Mouse (Mus musculus) neural tube, embryonic 11.5 days (tissue): ENCODE data around the gene Hoxa6. TPM values are rescaled to one million over a fixed set of nuclear protein-coding genes. Genes with fewer than 3 reads are reported as not detected.
A peak's percentile ranks its signal among the peaks of the same experiment; 100 is the strongest.

Source experiments
- ATAC-seq: fragments of 200-750 bp; cut with Nextera tagmentation; 2 replicates; pipeline ENCODE4 v1.8.0; 2017; ENCODE audit warnings: moderate number of reproducible peaks, mild to moderate bottlenecking, moderate TSS enrichment, moderate library complexity; ENCODE audit not compliant: insufficient read depth, low FRiP score, low TSS enrichment
- DNase-seq: peaks from one replicate; pipeline ENCODE4 v3.0.0-alpha.2; 2015; ENCODE audit warnings: low spot score
- H3K27ac ChIP-seq: fragments of 300-500 bp; sonication (generic); 2 replicates; pipeline ENCODE4 v1.5.1; 2014; ENCODE audit warnings: low read depth, mild to moderate bottlenecking, low read length
- H3K27me3 ChIP-seq: fragments of 300-500 bp; sonication (generic); 2 replicates; pipeline ENCODE4 v1.6.1; 2014; ENCODE audit warnings: mild to moderate bottlenecking, low read length, mixed read lengths; ENCODE audit not compliant: control insufficient read depth, insufficient read depth
- H3K36me3 ChIP-seq: fragments of 300-500 bp; sonication (generic); 2 replicates; pipeline ENCODE4 v1.6.1; 2014; ENCODE audit warnings: mild to moderate bottlenecking, low read length, moderate library complexity, mixed read lengths; ENCODE audit not compliant: control insufficient read depth, insufficient read depth
- H3K4me1 ChIP-seq: fragments of 300-500 bp; sonication (generic); 2 replicates; pipeline ENCODE4 v1.6.1; 2014; ENCODE audit warnings: low read length, mixed read lengths; ENCODE audit not compliant: control insufficient read depth, insufficient read depth
- H3K4me2 ChIP-seq: fragments of 300-500 bp; sonication (generic); 2 replicates; pipeline ENCODE4 v1.6.1; 2014; ENCODE audit warnings: low read depth, mild to moderate bottlenecking, moderate library complexity
- H3K4me3 ChIP-seq: fragments of 300-500 bp; sonication (generic); 2 replicates; pipeline ENCODE4 v1.5.1; 2014; ENCODE audit warnings: low read depth, low read length
- H3K9ac ChIP-seq: fragments of 300-500 bp; sonication (generic); 2 replicates; pipeline ENCODE4 v1.6.1; 2014; ENCODE audit warnings: mild to moderate bottlenecking, low read length
- H3K9me3 ChIP-seq: fragments of 300-500 bp; sonication (generic); 2 replicates; pipeline ENCODE4 v1.6.1; 2016; ENCODE audit warnings: low read length; ENCODE audit not compliant: control insufficient read depth
- WGBS: fragments of 180-500 bp; shearing (Covaris S2); extraction: QIAGEN DNeasy Blood & Tissue Kit; methylation state at CpG from one replicate; pipeline ENCODE4 v1.1.7; 2014; 5-methylcytosine and 5-hydroxymethylcytosine counted together
- polyA plus RNA-seq: library from polyadenylated mRNA; unstranded; fragments of >200 nt; fragmentation: Nextera tagmentation; extraction: Ambion mirVana; gene quantifications from 2 replicates; pipeline ENCODE4 v1.2.1, GENCODE M21; 2014

Gene Hoxa6
- polyA plus RNA-seq, 1 experiment from 2014 or later = 16.0 TPM

GRCm38 (mm10) chr6:52208868-52209684, 554 bp upstream of the Hoxa6 start:
- Histone ChIP-seq H3K27ac (peak overlapping the region; percentile 100), H3K4me2 (peak overlapping the region; percentile 99), H3K4me3 (peak overlapping the region; percentile 87), H3K9me3 (no peaks in the 10 kb centered on the region), H3K36me3 (peaks cover 7% of the 10 kb centered on the region), H3K4me1 (peaks cover 40% of the 10 kb centered on the region), H3K9ac (peak overlapping the region; percentile 99), H3K27me3 (no peaks in the 10 kb centered on the region)
- ATAC-seq (no peak), DNase-seq (peak; percentile 49)
- 2% methylated on average over 17 of the region's 18 CpGs for WGBS

- no peak for DNase-seq
- Histone ChIP-seq H3K4me1 (peaks cover 39% of the 10 kb centered on the region), H3K36me3 (peaks cover 12% of the 10 kb centered on the region), H3K4me2 (peak overlapping the region; percentile 99), H3K4me3 (peak overlapping the region; percentile 87), H3K27me3 (no peaks in the 10 kb centered on the region), H3K9me3 (no peaks in the 10 kb centered on the region), H3K9ac (peak overlapping the region; percentile 99), H3K27ac (peak overlapping the region; percentile 100)
- no peak for ATAC-seq
Measured at GRCm38 (mm10) chr6:52207684-52207976, 892 bp downstream of the Hoxa6 start.

- ATAC-seq = no peak
- peaks cover 12% of the 10 kb centered on the region for H3K36me3 ChIP-seq
- WGBS = 5% methylated on average over 4 of the region's 4 CpGs
- peaks cover 39% of the 10 kb centered on the region for H3K4me1 ChIP-seq
- H3K4me3 ChIP-seq = peak overlapping the region; percentile 87
- no peaks in the 10 kb centered on the region for H3K9me3 ChIP-seq
- H3K9ac ChIP-seq = peak overlapping the region; percentile 99
- DNase-seq = peak; percentile 32
- no peaks in the 10 kb centered on the region for H3K27me3 ChIP-seq
- H3K4me2 ChIP-seq = peak overlapping the region; percentile 99
- peak overlapping the region; percentile 100 for H3K27ac ChIP-seq
Measured at GRCm38 (mm10) chr6:52206882-52207683, 1.4 kb downstream of the Hoxa6 start.

- ATAC-seq = no peak
- H3K9me3 ChIP-seq = no peaks in the 10 kb centered on the region
- H3K27me3 ChIP-seq = no peaks in the 10 kb centered on the region
- peak overlapping the region; percentile 100 for H3K27ac ChIP-seq
- DNase-seq = peak; percentile 70
- peaks cover 50% of the 10 kb centered on the region for H3K4me1 ChIP-seq
- H3K36me3 ChIP-seq = peaks cover 12% of the 10 kb centered on the region
- peak overlapping the region; percentile 87 for H3K4me3 ChIP-seq
- H3K4me2 ChIP-seq = peak overlapping the region; percentile 99
- peak overlapping the region; percentile 99 for H3K9ac ChIP-seq
- 2% methylated on average over 55 of the region's 55 CpGs for WGBS
Measured at GRCm38 (mm10) chr6:52205638-52206621, 2.6 kb downstream of the Hoxa6 start.

GRCm38 (mm10) chr6:52205221-52205620, 3.3 kb downstream of the Hoxa6 start:
- Histone ChIP-seq H3K4me3 (peak overlapping the region; percentile 87), H3K4me2 (peak overlapping the region; percentile 99), H3K4me1 (peaks cover 56% of the 10 kb centered on the region), H3K27me3 (no peaks in the 10 kb centered on the region), H3K36me3 (peaks cover 15% of the 10 kb centered on the region), H3K27ac (peak overlapping the region; percentile 100), H3K9ac (peak overlapping the region; percentile 99), H3K9me3 (no peaks in the 10 kb centered on the region)
- ATAC-seq = no peak
- DNase-seq = no peak
- 2% methylated on average over 14 of the region's 14 CpGs for WGBS

- peak within 1 kb of the TSS; percentile 99 for H3K4me2 ChIP-seq
- H3K36me3 ChIP-seq = peaks cover 15% of the 10 kb centered on the region
- H3K9ac ChIP-seq = peak within 1 kb of the TSS; percentile 99
- H3K4me3 ChIP-seq = peak within 1 kb of the TSS; percentile 87
- WGBS = under 1% methylated on average over 65 of the region's 65 CpGs
- peak; percentile 67 for ATAC-seq
- peak; percentile 98 for DNase-seq
- peak within 1 kb of the TSS; percentile 100 for H3K27ac ChIP-seq
- peaks cover 56% of the 10 kb centered on the region for H3K4me1 ChIP-seq
- H3K27me3 ChIP-seq = no peaks in the 10 kb centered on the region
- H3K9me3 ChIP-seq = no peaks in the 10 kb centered on the region
Measured at GRCm38 (mm10) chr6:52204050-52204752, 4.3 kb downstream of the Hoxa6 start, which contains the start of gene Hoxa5. Gene Hoxa5 (minus strand): TSS chr6:52204587.

GRCm38 (mm10) chr6:52203371-52204049, 5.0 kb downstream of the Hoxa6 start:
- H3K4me1 ChIP-seq = peaks cover 57% of the 10 kb centered on the region
- H3K27me3 ChIP-seq = no peaks in the 10 kb centered on the region

More at GRCm38 (mm10) chr6:52203371-52204049, 5.0 kb downstream of the Hoxa6 start:
- Histone ChIP-seq H3K4me3 (peak overlapping the region; percentile 87), H3K4me2 (peak overlapping the region; percentile 99), H3K9me3 (no peaks in the 10 kb centered on the region), H3K27ac (peak overlapping the region; percentile 100), H3K36me3 (peaks cover 15% of the 10 kb centered on the region), H3K9ac (peak overlapping the region; percentile 98)
- WGBS = under 1% methylated on average over 43 of the region's 46 CpGs
- ATAC-seq (peak; percentile 48; the same call in 1 of the 2 replicates), DNase-seq (peak; percentile 72)
